Mouse (Mus musculus) central nervous system, embryonic 18 days (tissue): Measurements from ENCODE around the gene Pramef20. TPM values are rescaled to one million over a fixed set of nuclear protein-coding genes. Genes with fewer than 3 reads are reported as not detected.

Experiments
- polyA plus RNA-seq: library from polyadenylated mRNA; depleted of rRNA; stranded (reverse); fragments of >200 nt; gene quantifications from 2 replicates; pipeline ENCODE4 v1.2.3, GENCODE M21; 2012; rRNA removed

The Pramef20 gene
- not detected in 2 replicates for polyA plus RNA-seq

DNA sequence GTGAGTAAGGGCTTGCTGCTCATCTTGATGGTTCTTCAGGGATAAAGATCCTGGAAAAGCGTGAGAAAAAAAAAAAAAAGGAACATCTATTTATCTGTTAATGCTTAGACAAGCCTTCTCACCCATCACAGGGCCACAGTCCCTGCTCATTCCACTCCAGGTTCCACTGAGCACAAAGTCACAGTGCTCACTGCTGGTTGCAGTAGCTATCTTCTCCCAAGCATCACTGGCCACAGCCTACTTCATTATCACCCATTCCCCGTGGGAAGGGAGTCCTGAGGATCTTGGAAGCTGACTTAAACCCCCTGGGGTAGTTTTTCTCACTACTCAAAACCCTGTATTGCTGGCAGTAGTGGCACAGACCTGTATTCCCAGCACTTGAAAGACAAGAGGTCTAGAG lies at the start of gene Pramef20:
Pramef20 (minus strand) TSS at position 23 of the 400 bp plus-strand sequence.

DNA sequence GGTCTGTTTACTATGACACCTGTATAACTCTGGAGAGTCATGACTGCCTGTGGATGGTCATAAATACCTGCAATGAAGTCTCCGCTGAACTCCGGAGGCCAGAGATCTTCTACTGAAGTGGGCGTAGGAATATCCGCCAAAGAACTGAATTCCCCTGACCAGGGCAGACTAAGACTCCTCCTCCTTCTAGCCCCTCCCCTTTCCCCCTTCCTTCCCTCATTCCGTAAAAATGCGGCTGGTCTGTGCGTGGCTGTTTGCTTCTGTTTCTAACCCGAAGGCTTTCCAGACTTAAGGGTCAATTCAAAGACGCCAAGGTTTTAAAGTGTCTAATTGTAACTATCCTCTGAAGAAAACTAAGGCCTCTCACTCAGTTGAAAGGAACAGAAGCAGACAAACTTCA lies 30.6 kb upstream of the Pramef20 start, which contains the start of gene Pramef12:
Pramef12 (minus strand) TSS at position 175 of the 400 bp plus-strand sequence.

DNA sequence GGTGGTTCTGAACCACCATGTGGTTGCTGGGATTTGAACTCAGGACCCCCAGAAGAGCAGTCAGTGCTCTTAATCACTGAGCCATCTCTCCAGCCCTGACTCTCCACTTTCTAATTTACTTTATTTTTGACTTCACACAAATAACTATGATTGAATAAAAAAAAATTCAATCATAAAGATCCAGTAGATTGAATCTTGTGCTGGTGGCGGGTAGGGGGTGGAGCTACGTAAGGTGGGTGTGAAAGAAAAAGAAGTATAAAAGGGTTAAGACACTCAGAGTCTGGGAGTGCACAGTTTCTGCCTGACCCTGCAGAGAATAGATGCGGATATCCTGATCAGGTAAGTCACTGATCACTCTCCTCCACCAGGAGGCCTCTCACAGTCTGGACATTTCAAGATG lies 20.1 kb downstream of the Pramef20 start, which contains the start of gene Gm13119:
Gm13119 (plus strand) TSS at position 301 of the 400 bp plus-strand sequence.

DNA sequence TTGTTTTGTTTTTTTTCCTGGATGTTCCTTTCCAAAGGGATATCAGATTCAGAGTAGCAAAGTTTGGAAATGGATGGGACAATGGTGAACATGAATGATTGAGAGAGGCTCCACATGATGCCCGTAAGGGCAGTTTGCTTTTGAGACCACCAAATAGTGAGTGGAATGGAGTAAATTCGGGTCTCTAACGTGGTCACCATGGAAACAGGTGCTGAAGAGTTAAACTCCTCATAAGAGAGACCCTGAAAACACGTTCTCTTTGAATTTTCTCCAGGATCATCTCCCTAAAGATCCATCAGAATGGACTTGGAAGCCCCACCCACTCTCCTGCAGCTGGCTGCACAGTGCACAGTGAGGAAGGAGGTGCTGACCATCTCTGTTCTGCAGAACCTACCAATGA lies 47.8 kb downstream of the Pramef20 start, which contains the start of gene Gm13128:
Gm13128 (plus strand) TSS at position 301 of the 400 bp plus-strand sequence.

Other genes with a start within 250 kb of the Pramef20 start
- gene Oog3, start 215.3 kb downstream of the Pramef20 start, polyA plus RNA-seq: not detected in 2 replicates
- not detected in 2 replicates for gene Oog2, start 187.2 kb downstream of the Pramef20 start, polyA plus RNA-seq
- gene C87977, start 164.6 kb downstream of the Pramef20 start, polyA plus RNA-seq: not detected in 2 replicates
- gene Pramel5, start 97.4 kb downstream of the Pramef20 start, polyA plus RNA-seq: not detected in 2 replicates
- not detected in 2 replicates for gene Gm13128, start 47.7 kb downstream of the Pramef20 start, polyA plus RNA-seq
- gene Gm13119, start 20.0 kb downstream of the Pramef20 start, polyA plus RNA-seq: not detected in 2 replicates
- 0.08 TPM in 1 of 2 replicates, not detected in the other for gene Pramef12, start 30.5 kb upstream of the Pramef20 start, polyA plus RNA-seq
- gene 1700012P22Rik, start 60.8 kb upstream of the Pramef20 start, polyA plus RNA-seq: 0.05 TPM in 1 of 2 replicates, not detected in the other
- gene Gm9944, start 75.4 kb upstream of the Pramef20 start, polyA plus RNA-seq: not detected in 2 replicates
- gene Aadacl3, start 85.8 kb upstream of the Pramef20 start, polyA plus RNA-seq: not detected in 2 replicates
- gene 9430007A20Rik, start 141.9 kb upstream of the Pramef20 start, polyA plus RNA-seq: not detected in 2 replicates
- not detected in 2 replicates for gene Gm13124, start 187.2 kb upstream of the Pramef20 start, polyA plus RNA-seq
- not detected in 2 replicates for gene Aadacl4, start 235.8 kb upstream of the Pramef20 start, polyA plus RNA-seq